Mouse (Mus musculus) 3T3-L1 (cell line): ENCODE results near the gene Gm5431.
"Not testable (repeated sequence)": the region's sequence is repeated elsewhere in the genome, so short reads cannot be mapped to it uniquely, and the experiment has no call there.

Source experiments
- DNase-seq: peaks from one replicate; pipeline ENCODE4 v3.0.0-alpha.2; 2015; ENCODE audit warnings: low read depth, low spot score

The Gm5431 gene

DNA sequence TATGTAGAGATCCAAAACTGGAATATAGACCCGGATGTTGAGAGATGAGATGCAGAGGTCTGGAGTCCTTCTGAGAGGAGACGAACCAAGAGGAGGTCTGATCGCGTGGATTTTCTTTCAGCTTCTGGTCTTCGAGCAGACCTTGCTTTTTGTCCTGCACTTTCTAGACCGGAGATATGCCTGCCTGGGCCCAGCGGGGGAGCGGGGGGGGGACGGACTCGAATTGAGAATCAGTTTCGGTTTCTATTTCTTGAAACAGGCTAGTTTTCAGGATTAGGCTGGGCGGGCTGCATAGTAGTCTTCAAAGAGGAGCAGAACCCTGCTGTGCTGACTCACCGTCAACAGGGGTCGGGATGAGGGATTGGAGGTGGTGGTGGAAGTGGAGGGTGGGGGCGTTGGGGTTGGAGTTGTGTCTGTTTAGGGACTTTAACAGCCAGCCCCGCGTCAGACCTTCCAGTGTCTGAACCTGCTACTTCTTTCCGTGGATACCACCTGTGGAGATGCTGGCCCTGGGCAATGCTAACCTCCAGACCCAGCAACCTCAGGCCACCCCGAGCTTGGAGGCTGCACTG lies 30.7 kb downstream of the Gm5431 start, which contains the start of gene Irgm1:
TSS of gene Irgm1 (minus strand) at position 483 of the 572 bp plus-strand sequence.
- peak; percentile 85 for DNase-seq

DNA sequence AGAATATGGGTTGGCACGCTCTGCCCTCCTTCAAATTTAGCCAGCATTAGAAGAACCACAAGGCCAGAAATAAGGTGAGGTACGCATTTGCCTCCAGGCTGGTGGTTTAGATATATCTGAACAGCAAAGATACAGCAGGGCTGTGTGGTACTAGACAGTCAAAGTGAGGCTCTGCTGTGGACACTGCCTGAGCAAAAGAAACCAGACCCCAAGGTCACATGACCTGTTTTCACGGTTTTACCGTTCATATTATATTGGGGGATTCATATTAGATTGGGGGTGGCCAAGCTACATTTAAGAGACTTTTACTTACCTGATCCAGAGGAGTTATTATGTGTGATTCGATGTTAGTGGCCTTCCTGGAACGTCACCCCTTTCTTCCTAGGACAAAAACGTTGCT lies 31.2 kb downstream of the Gm5431 start:
- no peak for DNase-seq

DNA sequence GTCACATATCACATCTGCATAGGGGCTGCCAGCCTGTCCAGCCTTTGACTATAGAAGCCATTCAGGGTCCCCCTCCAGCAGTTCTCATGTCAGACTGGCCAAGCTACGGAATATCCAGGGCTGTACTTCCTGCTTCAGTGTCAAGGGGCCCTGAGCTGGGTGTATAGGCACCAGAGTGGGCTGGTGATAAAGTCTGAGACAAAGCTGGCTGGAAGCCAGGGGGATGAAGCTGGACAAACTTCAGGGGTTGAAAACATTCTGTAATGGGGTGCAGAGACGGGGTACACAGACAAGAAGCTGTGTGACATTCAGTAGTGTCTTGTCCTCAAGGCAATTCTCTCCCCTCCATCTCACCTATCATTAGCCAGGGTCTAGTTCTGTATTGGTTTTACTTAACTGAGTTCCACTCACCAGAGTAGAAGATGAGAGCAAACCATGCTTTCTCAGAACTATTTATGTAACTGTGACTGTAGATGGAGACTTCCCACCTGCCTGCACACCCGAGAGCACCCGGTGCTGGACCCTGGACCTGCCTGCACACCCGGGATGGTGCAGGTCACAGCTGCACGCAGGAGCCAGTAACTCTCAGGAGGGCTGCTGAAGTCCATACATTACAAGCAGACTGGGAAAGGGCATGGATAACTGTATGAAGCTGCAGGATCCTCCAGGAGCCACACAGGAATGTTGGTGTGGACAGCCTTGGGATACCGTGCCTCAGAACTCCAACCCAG lies 32.5 kb downstream of the Gm5431 start:
- DNase-seq: no peak

DNA sequence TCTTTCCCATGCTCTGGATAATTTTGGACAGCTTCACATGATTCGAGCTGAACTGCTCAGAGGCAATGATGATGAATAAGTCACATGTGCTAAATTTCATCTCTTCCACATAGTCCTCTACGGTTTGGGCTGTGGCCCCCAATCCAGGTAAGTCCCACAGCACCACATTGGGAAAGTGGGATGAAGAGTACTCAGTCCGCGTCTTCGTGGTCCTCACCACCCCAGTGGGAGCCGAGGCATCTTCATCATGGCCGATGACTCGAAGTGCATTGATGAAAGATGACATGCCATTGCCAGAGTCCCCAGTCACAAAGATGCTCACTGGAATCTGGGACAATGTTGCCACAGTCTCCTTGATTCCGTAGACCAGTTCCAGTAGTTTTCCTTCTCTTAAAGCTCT lies 35.5 kb downstream of the Gm5431 start:
- DNase-seq: no peak

DNA sequence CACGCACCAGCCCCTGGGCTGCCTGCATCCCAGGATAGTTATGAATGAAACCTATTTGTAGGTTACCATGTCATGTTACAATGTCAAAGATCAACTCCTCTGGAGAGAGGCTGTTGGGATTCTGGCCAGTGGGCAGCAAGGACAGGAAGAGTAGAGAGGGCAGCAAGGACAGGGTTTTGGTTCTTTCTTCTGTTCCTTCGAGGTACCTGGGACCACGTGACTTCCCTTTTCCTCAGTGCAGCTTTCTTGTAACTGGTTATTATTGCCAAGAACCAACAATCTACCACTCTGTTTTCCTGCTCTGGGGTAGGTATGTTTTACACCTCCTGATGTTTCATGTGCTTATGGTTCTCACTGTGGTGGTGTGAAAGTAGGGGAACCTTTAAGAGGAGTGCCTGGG lies 38.2 kb downstream of the Gm5431 start:
- DNase-seq: no peak

DNA sequence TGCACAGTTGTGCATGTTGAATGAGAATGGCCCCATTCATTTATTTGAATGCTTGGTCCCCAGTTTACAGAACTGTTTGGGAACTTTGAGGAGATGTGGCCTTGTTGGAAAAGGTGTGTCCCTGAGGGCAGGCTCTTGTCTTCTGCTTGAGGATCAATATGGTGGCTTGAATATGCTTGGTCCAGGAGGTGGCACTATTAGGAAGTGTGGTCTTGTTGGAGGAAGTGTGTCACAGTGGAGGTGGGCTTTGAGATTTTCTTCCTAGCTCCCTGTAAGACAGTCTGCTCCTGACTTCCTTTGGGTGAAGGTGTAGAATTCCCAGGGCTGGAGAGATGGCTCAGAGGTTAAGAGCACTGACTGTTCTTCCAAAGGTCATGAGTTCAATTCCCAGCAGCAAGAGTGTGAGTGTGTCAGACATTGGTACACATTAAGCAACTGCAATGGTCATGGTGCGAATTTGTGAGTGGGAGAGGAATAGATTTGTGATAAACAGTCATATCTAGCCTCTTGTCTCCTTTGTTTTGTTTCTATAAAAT lies 39.2 kb downstream of the Gm5431 start:
- no peak for DNase-seq

DNA sequence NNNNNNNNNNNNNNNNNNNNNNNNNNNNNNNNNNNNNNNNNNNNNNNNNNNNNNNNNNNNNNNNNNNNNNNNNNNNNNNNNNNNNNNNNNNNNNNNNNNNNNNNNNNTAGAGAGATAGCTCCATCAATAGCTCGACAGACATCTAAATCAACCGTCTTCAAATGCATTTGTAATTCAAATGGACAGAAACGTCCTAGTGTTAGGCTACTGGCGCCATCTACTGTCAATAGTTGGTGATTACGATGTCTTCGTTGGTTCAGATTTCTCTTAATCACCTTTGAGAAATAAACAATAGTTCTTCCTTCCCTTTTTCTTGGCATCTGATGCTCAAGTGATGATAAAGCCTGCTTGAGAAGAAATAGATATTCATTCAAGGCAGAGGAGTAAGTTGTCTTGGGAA lies 43.0 kb downstream of the Gm5431 start:
- peak; percentile 86 for DNase-seq

DNA sequence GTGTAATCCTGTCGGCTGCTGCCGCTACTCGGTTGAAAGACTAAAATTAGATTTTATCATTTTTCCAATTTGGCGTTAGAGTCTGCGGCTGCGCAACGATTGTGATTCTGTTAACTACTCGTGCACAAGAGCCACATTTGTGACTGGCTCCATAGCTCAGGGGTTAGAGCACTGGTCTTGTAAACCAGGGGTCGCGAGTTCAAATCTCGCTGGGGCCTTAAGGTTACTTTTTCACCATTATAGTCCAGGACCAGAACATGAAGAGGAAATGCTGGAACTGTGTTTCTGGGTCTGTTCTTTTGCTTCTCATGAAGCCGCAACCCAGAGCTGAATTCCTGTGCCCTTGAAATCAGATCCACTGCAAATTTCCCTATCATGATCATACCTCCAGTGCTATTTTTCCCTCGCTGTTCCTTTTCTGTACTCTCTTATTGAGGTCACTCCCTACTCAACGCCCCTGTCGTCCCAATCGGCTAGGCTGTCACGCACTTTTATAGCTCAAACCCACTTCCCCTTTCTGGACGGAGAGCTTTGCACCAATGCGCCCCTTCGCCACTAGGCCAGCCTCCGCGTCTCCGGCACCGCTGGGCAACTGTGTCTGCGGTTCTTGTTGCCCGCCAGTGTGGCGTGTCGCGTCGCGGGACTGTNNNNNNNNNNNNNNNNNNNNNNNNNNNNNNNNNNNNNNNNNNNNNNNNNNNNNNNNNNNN lies 48.4 kb downstream of the Gm5431 start:
- peak; percentile 92 for DNase-seq

DNA sequence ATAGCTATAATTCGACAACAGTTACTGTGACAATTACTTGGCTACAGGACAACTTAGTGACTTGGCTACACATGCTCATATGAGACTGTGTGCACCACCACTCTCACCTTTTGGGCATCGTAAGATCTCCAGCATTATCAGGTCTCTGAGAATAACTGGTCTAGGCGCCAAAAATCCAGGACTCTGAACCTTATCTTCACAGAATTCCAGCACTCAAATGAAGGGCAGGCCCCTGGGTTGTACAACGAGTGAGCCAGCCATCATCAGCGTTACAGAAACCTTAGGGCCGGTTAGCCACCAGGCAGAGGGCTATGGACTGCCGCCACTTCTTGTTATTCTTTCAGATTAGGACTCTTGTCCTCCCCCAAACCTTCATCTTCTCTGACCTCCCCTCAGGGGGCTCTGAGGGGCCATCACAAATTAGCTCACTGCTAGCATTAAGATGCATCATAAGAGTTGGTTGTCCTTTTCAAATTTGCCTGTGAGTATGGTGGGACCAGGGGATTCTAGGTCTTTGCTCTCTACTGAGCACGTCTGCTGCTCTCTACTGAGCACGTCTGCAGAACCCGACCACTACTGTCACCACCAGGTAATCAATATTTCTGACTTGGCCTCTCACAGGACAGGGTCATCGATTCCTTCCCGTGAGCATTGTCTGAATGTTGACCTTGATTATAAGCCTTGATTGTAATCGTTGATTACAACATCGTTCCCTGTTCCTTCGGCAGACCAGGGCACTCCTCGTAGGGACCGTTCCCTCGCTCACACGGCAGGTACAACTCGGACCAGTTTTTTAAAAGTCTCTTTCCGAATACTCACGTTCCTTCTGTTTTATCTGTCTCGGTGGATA lies 49.2 kb downstream of the Gm5431 start:
- DNase-seq: no peak

DNA sequence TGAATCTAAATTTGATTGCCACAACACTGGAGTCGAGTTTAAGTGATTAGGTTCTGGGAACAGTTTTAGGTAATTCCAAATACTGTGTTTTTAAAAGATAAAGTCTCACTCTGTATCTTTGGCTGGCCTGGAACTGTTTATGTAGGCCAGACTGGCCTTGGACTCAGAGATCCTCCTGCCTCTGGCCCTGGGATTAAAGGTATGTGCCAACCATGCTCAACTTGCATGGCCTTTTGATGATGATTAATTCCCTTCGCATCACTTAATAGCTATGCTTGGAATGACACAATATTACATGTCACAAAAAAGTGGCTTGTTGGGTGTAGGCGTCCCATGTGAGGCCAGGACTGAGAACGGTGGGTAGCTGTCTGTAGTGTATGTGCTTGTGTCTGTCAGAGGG lies 49.8 kb downstream of the Gm5431 start:
- no peak for DNase-seq

DNA sequence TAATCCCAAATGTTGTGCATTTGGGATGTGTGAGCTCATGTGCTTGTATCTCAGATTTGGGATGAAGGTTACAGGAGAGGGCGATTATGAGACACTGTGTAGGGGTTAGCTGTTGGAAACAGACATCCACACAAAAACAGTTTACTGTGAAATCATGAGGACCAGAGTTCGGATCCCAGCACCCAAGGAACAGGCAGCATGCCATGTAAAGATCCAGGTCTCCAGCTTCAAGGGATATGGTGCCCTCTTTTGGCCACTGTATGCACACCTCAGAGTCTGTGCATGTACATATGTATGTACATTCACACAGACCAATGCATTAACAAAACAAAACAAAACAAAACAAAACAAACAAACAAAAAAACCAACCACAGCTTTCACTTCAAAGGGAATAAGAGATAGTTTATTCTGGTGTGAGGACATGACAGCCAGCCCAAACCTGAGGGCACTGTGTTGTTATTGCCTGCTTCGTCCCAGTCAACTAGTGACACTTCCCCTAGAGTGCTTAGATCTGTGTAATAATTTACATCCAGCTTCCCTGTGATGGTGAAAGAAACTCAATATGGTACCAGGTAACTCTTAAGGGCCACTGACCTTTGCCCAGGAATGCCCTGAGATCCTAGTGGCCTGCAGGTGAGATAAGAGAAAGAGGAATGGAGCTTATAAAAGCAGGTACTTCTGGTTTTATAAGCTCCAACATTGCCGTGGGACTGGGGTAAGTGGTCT lies 50.6 kb downstream of the Gm5431 start:
- peak; percentile 25 for DNase-seq

DNA sequence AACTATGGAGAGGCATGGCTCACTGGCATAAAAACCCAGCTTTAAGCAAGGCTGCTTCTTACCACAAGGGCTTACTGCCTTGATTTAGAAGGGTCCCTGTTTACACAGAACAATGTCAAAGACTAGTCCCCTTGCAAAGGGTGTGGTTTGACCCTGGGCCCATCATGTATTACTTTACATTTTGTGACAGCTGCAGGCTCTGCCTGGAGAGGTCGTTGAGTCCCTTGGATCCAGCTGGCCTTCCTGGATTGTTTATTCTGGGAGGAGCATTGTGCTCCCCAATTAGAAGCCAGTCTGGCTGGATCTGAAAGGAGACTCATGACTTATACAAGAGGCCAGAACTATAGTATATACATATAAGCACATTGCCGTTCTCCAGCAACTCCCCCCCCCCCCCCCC lies 51.8 kb downstream of the Gm5431 start:
- DNase-seq: no peak

DNA sequence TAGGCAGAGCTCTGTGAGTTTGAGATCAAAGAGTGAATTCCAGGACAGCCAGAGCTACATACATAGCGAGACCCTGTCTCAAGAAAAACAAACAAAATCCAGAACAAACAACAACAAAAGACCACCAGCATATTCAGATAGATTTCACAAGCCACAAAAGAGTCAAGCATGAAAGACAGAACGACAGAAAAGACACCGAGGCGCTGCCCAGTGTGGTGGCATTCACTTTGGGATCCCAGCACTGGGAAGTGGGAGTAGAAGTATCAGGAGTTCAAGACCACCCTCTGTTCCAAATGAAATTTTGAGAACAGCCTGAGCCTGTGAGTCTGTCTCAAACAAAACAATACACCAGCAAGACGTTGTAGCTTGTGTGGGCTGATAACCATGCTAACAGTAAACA lies 55.1 kb downstream of the Gm5431 start:
- no peak for DNase-seq

DNA sequence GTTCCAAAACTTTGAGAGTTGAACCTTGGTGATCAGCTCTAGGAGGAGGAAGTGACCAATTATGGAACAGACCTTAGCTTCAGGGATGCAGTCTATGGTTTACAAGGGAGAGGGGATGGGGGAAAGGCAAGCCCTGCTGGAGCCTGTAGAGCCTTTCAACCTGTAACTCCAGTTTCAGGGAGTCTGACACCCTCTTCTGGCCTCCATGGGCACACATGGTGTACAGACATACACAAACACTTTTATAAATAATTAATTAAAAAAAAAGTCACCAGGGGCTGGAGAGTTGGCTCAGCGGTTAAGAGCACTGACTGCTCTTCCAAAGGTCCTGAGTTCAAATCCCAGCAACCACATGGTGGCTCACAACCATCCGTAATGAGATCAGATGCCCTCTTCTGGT lies 55.7 kb downstream of the Gm5431 start:
- DNase-seq: not testable (repeated sequence)

DNA sequence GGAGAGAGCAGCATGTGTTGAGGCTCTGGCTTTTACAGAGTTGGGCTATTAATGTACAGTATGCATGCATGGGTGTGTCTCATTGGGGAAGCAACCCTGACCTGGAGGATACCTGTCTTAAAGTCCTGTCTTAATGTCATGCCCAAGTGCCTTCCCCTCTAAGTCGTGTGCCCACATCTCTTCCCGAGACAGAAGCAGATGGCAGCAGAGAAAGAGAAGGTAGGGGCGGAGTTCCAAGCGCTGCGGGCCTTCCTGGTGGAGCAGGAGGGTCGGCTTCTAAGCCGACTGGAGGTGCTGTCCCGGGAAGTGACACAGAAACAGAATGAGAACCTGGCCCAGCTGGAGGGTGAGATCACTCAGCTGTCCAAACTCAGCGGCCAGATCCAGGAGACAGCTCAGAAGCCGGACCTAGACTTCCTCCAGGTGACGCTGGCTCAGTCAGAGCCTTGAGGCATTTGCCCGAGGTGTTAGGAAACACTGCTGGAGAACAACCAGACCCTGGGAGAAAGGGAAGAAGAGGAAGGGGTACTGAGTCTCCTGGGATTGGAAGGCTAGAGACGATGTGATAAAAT lies 56.7 kb downstream of the Gm5431 start:
- DNase-seq: no peak

DNA sequence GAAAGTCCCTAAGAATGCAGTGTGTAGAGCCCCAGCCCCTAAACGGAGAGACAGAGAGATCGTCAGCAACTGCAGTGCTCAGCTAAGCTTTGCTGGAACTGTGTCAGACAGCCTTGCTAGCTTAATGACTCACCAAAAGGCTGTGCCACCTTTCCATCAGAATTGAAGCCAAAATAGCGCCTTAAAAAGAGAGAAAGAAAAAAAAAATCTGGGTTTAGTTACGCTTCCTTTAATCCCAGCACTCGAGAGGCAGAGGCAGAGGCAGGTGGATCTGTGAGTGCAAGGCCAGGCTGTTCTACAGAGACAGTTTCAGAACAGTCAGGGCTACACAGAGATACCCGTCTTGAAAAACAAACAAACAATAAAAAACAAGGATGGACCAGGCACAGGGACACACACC lies 57.7 kb downstream of the Gm5431 start:
- no peak for DNase-seq

DNA sequence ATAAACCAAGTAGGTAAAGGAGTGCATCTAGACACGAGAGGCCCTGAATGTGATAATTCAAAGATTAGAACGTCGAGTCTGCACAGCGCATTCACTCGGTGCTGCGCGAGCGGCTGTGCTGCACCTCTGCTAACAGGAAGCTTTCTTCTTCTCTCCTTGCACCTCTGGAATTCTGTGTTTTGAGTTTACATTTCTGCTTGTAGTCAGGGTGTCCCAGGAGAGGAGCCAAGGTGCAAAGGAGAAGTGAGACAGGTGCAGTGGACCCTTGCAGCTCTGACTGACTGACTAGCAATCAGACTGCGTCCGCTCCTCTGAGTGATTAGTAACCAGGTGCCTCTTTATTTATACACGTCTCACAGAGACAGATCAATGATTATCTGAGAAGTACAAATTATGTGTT lies 58.8 kb downstream of the Gm5431 start:
- DNase-seq: no peak

DNA sequence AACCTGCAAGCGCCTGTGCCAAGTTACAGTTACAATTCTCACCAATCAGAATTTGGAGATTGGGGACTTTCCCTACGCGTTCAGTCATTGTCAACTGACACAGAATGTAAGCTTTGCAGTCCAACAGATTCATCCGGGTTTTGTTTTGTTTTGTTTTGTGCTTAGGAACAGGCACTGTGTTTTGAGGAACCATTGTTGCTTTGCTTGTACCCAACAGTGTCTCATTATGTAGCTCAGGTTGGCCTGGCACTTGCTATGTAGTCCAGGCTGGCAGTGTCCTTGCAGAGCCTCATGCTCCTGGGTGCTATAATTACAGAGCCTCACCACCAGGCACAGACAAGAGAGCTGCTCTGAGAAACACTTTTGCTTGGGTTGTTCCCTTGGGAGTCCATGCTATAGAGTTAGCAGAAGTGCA lies 59.6 kb downstream of the Gm5431 start:
- no peak for DNase-seq

DNA sequence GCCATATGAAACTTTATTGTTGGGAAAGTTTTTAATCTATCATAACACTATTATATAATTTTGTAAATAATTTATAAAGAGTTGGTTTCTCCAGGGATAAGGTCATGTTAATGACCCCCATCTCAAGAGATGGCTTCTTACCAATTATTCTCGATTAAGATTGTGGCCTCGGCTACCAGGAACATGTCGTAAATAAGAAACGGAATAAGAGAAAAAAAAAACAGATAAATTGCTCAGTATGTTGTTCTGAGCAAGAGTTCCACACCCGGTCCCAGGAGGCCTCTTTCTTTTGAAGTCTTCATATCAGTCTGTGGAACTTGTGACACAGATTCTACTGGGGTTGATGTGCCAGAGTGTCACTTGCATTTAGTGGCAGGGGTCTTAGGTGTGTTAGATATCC lies 60.8 kb downstream of the Gm5431 start:
- no peak for DNase-seq

DNA sequence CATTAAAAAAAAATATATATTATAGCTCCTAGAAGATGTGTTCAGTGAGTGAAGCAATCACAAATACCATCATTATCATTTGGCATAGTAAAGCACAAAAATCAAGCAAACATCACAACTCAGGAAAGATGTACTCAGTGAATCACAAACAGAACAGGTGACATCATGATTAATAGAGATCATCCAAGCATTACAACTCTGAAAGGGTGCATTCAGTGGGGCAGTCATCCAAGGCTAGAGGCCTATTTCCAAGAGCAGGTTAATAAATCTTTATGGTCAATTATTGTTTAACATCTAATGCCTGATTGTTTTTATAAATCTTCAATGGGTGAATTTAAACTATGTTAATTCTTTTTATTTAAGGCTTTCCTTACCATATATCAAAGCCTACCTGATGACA lies 61.2 kb downstream of the Gm5431 start:
- no peak for DNase-seq
